Mouse (Mus musculus) heart, postnatal 36 days (tissue): ENCODE results near the gene Olfr403. TPM values are rescaled to one million over a fixed set of nuclear protein-coding genes. Genes with fewer than 3 reads are reported as not detected.
"Not testable (repeated sequence)": the region's sequence is repeated elsewhere in the genome, so short reads cannot be mapped to it uniquely, and the experiment has no call there.

ENCODE experiments used
- DNase-seq, 2 experiments: peaks; one replicate each; pipeline ENCODE4 v3.0.0; 2021 to 2022
- intact Hi-C: fragments of 180-260 bp; cut with DNase I; formaldehyde crosslinking; loops from one replicate; pipeline ENCODE4 v1.15.1; 2025
- total RNA-seq, 2 experiments: library from RNA; stranded (reverse); gene quantifications; 2 replicates each; pipeline ENCODE4 v1.2.3; 2021

Gene Olfr403
- not detected for total RNA-seq

DNA sequence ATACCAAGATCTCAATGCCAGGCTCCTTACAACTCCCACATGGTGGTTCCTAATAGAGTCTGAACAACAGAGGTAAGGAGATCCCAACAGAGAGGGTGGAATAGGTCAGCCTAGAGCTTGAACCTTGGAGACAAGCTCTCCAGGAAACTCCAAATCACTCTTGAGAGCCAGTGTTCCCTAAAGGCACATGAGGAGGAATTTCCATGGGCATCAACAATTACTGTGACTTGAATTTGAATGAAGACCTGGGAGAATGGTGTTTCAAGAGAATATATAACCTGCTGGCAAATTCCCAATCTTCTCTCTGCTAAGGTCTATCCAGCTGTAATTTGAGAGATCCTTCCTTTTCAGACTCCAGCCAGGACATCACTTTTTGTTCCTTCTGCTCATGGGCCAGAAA is at the start of gene Olfr403:
Gene Olfr403, plus strand, starts transcription at position 301 of the 400 bp plus-strand sequence.
- no peak for DNase-seq
- intact Hi-C loops, result no loop called here

DNA sequence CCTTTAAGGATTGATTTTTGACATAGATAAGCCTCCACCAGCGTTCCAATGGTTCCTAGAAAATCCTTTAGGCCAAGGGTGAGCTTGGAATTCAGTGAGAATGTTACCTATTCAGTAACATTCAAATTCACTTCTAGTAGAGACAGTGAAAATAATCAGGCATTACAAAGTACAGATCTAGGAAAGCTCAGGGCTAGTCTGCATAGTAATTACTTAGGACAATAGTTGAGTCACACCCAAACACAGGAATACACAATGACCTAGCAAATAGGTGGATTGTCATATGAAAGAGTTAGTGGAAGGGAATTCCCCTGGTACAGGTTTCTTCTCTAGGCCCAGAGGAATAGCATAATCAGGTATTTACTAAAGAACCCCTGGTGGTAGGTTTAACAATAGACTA is 46.0 kb upstream of the Olfr403 start:
- intact Hi-C loops, DNase-seq: not testable (repeated sequence)

DNA sequence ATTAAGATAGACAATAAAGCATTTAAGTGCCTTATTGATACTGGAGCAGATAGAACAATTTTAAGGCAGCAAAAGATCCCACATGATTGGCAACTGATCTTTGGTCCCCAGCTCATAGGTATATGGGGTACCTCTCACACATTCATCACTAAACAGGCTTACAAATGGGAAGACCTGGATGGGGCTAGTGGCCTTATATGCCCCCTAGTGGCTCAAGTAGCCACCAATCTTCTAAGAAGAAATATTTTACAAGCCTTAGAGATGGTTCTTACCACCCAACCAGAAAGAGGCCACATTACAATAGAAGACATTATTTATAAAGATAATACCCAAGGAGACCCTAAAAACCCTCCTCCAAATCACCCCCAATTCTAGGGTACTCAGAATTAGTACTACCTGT is 40.2 kb upstream of the Olfr403 start:
- intact Hi-C loops, result no loop called here
- DNase-seq, result no peak

DNA sequence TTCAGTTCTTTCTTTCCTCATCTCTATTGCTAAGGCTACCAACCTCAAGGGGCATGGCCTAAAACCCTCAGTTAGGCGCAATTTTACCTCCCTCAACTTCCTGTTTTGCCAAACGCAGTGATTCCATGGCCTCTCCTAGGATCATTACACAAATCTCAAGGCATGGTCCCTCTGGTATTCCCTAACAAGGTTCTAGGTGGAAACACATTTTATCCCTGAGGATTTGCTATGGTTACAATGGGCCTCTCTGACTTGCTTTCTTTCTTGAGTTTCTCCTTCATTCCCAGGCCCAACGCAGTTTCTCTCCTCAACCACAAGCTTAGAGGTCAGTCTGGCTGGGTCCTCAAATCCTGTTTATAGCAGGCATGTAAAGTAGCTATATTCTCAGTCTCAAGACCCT is 32.8 kb upstream of the Olfr403 start, which contains the start of gene Olfr402:
Gene Olfr402, plus strand, starts transcription at position 301 of the 400 bp plus-strand sequence.
- DNase-seq, result no peak
- intact Hi-C loops, result no loop called here

DNA sequence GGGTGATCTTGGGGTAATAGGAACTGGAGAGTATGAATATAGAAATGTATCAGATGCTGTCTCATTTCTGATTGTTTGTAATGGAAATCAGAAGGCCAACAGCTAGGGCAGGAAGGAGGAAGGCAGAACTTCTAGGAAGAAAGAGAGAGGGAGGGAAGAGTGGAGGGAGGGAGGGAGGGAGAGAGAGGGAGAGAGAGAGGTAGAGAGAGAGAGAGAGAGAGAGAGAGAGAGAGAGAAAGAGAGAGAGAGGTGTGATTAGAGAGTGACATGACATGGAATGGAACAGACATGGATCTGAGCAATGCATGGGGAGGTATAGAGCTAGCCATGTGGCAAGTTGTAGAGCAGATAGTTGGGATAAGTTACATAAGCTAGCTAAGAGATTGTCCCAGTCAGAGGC is 17.3 kb upstream of the Olfr403 start:
- no peak for DNase-seq
- intact Hi-C loops, result no loop called here

DNA sequence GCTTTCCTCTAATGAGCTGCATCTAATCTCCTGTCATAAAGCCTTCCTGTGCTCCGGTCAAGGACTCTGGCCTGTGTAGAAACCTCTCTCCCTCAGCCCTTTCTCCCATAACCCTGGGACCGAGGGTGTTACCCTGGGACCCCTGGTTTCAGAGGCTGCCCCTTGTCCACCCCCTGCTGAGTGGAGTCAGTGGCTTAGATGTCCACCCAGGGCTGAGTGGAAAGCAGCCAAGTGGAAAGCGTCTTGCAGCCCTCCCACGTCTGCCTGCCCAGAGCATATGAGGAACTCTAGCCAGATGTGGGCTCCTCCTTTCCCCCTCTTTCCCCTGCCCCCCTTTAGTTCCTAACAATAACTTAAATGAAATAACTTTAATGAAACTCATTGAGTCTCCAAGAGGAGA is 2.9 kb upstream of the Olfr403 start:
- intact Hi-C loops, result no loop called here

DNA sequence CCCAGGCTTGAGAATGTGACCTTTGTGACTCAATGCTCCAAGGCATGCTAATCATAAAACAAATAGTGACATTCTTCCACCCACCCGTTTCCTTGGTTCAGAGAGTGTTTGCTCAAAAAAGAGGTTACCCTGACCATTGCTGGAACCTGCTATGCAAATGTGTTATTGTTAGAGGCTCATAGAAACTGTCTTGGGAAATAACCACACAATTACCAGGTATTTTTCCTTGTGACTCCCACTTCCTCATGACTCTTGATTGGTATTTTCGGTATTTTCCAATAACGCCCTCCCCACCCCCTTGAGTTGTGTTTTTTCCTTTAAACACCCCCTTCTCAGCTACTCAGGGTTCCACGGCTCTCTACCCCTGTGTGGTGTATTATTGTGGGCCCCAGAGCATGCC is 2.3 kb upstream of the Olfr403 start:
- no peak for DNase-seq
- intact Hi-C loops, result no loop called here

More for the DNA sequence above, 2.9 kb upstream of the Olfr403 start:
- no peak for DNase-seq

DNA sequence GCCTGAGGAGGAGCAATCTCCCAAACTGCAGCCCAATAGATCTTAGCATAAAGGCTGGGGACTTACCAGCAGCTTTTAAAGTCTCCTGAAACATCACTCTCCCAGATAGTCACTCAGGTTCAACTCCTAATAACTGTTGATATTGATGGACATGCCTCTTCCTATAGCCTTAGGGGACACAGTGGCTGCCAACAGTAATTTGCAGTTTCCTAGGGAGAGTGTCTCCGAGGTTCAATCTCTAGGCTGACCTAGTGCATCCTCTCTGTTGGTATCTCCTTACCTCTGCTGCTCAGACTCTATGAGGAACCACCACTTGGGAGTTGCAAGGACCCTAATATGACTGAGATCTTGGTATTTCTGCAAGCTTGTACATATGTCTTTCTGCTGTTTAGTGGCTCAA is 25.2 kb downstream of the Olfr403 start, which contains the start of gene Olfr43:
Gene Olfr43, minus strand, starts transcription at position 101 of the 400 bp plus-strand sequence.
- intact Hi-C loops, result no loop called here
- DNase-seq, result no peak

DNA sequence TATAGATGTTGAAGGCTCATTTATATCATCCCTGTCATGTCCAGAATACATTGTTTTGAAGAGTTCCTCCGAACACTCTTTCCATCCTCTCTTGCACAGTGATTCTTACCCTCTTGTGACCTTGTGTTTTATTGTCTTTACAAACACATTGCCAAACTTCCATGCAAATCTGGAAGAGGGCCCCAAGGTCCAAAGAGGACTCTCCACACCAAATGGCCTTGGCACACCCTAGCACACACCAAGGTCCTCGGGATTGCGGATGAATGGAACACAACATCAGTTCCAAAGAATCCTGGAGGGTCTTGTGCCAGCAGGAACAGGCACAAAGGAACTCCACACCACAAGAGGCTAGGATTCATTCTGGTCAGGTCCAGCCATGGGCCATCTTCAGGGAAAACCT is 55.2 kb downstream of the Olfr403 start:
- intact Hi-C loops, result no loop called here
- DNase-seq, result no peak

Other genes starting within 250 kb of the Olfr403 start
- gene Olfr23, start 249.6 kb upstream of the Olfr403 start, total RNA-seq, result not detected
- not detected for gene Olfr397, start 225.4 kb upstream of the Olfr403 start, total RNA-seq
- gene Olfr398, start 195.8 kb upstream of the Olfr403 start, total RNA-seq, result not detected
- gene Olfr139, start 129.7 kb upstream of the Olfr403 start, total RNA-seq, result not detected
- gene Olfr399, start 129.6 kb upstream of the Olfr403 start, total RNA-seq, result not detected
- not detected for gene Zfp616, start 116.3 kb upstream of the Olfr403 start, total RNA-seq
- not detected for gene Olfr401, start 72.5 kb upstream of the Olfr403 start, total RNA-seq
- gene Olfr402, start 32.7 kb upstream of the Olfr403 start, total RNA-seq, result not detected
- gene Olfr43, start 25.1 kb downstream of the Olfr403 start, total RNA-seq, result not detected
- not detected for gene Olfr406, start 73.6 kb downstream of the Olfr403 start, total RNA-seq
- not detected for gene Olfr59, start 97.5 kb downstream of the Olfr403 start, total RNA-seq
- not detected for gene Olfr410, start 151.8 kb downstream of the Olfr403 start, total RNA-seq
- gene Olfr411, start 166.4 kb downstream of the Olfr403 start, total RNA-seq, result not detected
- gene Olfr412, start 175.8 kb downstream of the Olfr403 start, total RNA-seq, result not detected